Mouse (Mus musculus) lung, postnatal 4 days (tissue): ENCODE data around the gene Gm21885.

Experiments
- DNase-seq, 2 experiments: peaks; one replicate each; pipeline ENCODE4 v3.0.0; 2021

The Gm21885 gene

GRCm38 (mm10) chr11:94320969-94321930 lies 39.6 kb downstream of the Gm21885 start:
- no peak for DNase-seq

GRCm38 (mm10) chr11:94321931-94322400 lies 40.3 kb downstream of the Gm21885 start, which contains the start of gene Luc7l3:
Gene Luc7l3 (minus strand): TSS chr11:94321988.
- DNase-seq, result peak; percentile 96 to 97

- no peak for DNase-seq
Observed at GRCm38 (mm10) chr11:94322636-94323035, 41.0 kb downstream of the Gm21885 start.

GRCm38 (mm10) chr11:94323271-94323925 lies 41.7 kb downstream of the Gm21885 start:
- no peak for DNase-seq

- no peak for DNase-seq
Observed at GRCm38 (mm10) chr11:94324618-94325017, 42.9 kb downstream of the Gm21885 start.

GRCm38 (mm10) chr11:94326961-94327411 lies 45.3 kb downstream of the Gm21885 start:
- no peak for DNase-seq

- peak; percentile 95 to 96 for DNase-seq
Observed at GRCm38 (mm10) chr11:94327693-94328643, 46.3 kb downstream of the Gm21885 start, which contains the start of gene Ankrd40. Gene Ankrd40 (plus strand): TSS chr11:94328001.

GRCm38 (mm10) chr11:94328644-94329025 lies 47.0 kb downstream of the Gm21885 start:
- no peak for DNase-seq

GRCm38 (mm10) chr11:94329270-94329891 lies 47.7 kb downstream of the Gm21885 start:
- peak; percentile 73 to 76 for DNase-seq

- no peak for DNase-seq
Observed at GRCm38 (mm10) chr11:94330211-94330610, 48.5 kb downstream of the Gm21885 start.

GRCm38 (mm10) chr11:94332726-94333125 lies 51.1 kb downstream of the Gm21885 start:
- no peak for DNase-seq

- DNase-seq, result no peak
Observed at GRCm38 (mm10) chr11:94334386-94334968, 52.8 kb downstream of the Gm21885 start.
